Mouse (Mus musculus) ES-E14 (cell line): ENCODE data around the gene Pitpnm2.

Experiments
- CHD2 ChIP-seq: IDR thresholded peaks from 2 replicates; pipeline ENCODE4 v1.6.1; 2014; ENCODE audit warnings: mild to moderate bottlenecking, low read depth, low read length, inconsistent platforms
- HCFC1 ChIP-seq: IDR thresholded peaks from 2 replicates; pipeline ENCODE4 v1.6.1; 2012; ENCODE audit warnings: low read length, inconsistent platforms, borderline replicate concordance; ENCODE audit not compliant: insufficient read depth
- ZNF384 ChIP-seq: IDR thresholded peaks from 2 replicates; pipeline ENCODE4 v1.6.1; 2012; ENCODE audit warnings: low read depth, low read length, inconsistent platforms

DNA sequence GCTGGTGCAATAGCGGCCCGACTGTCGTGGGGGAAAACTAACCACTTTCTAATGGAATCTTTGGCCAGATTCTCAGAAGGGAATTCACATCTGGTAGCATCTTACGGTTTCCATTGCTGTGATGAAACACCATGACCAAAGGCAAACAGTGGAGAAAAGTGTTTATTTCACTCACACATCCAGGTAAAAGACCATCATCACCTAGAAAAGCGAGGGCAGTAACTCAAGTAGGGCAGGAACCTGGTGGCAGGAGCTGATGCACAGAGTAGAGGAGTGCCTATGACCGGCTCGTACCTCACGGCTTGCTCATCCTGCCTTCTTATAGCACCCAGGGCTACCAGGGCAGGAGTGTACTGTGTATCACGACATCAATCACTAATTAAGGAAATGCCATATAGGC is 146.0 kb downstream of the Pitpnm2 start:
- TF ChIP-seq HCFC1 (no peak), ZNF384 (no peak), CHD2 (no peak)
